Mouse (Mus musculus) myocyte (in vitro differentiated cells): ENCODE measurements around the gene Plcl2.

Experiments used
- CEBPB ChIP-seq: IDR thresholded peaks from 2 replicates; pipeline ENCODE4 v1.6.1; 2011; ENCODE audit warnings: mild to moderate bottlenecking, moderate library complexity; ENCODE audit not compliant: poor library complexity, insufficient read depth, severe bottlenecking
- E2F4 ChIP-seq: IDR thresholded peaks from one replicate; pipeline ENCODE4 v1.6.1; 2011; ENCODE audit warnings: mild to moderate bottlenecking, control low read depth, moderate library complexity; ENCODE audit not compliant: insufficient read depth
- MAX ChIP-seq: IDR thresholded peaks from one replicate; pipeline ENCODE4 v1.6.1; 2011; ENCODE audit warnings: low read depth, mild to moderate bottlenecking, control low read depth
- MYOG ChIP-seq, 3 experiments: IDR thresholded peaks; one replicate each; pipeline ENCODE4 v1.6.1; 2011; ENCODE audit warnings: control low read depth in 2 of 3, low read depth in 2 of 3, mild to moderate bottlenecking in 2 of 3; ENCODE audit not compliant: insufficient read length in 2 of 3, control insufficient read depth in 1 of 3, insufficient read depth in 1 of 3
- POLR2A ChIP-seq: IDR thresholded peaks from one replicate; pipeline ENCODE4 v1.6.1; 2011; ENCODE audit warnings: low read depth, mild to moderate bottlenecking, control low read depth, moderate library complexity; ENCODE audit not compliant: insufficient read length
- POLR2AphosphoS2 ChIP-seq: IDR thresholded peaks from one replicate; pipeline ENCODE4 v1.6.1; 2011; ENCODE audit warnings: low read depth, control low read depth; ENCODE audit not compliant: insufficient read length
- REST ChIP-seq: IDR thresholded peaks from one replicate; pipeline ENCODE4 v1.6.1; 2011; ENCODE audit warnings: mild to moderate bottlenecking, control low read depth, moderate library complexity; ENCODE audit not compliant: insufficient read depth, insufficient read length
- SRF ChIP-seq: IDR thresholded peaks from one replicate; pipeline ENCODE4 v1.6.1; 2011; ENCODE audit warnings: low read depth; ENCODE audit not compliant: control insufficient read depth, insufficient read length
- TCF12 ChIP-seq: IDR thresholded peaks from one replicate; pipeline ENCODE4 v1.6.1; 2011; ENCODE audit warnings: mild to moderate bottlenecking, control low read depth; ENCODE audit not compliant: poor library complexity, insufficient read depth, severe bottlenecking
- USF1 ChIP-seq: IDR thresholded peaks from one replicate; pipeline ENCODE4 v1.6.1; 2011; ENCODE audit warnings: low read depth, mild to moderate bottlenecking, control low read depth, moderate library complexity

GRCm38 (mm10) chr17:50625584-50625983, 116.4 kb downstream of the Plcl2 start:
- no peak for TF ChIP-seq POLR2A
- no peak for TF ChIP-seq MAX
- no peak for TF ChIP-seq TCF12
- TF ChIP-seq CEBPB = no peak
- TF ChIP-seq USF1 = no peak
- no peak for TF ChIP-seq POLR2AphosphoS2
- TF ChIP-seq MYOG (IDR thresholded peaks at IDR 0.05; ENCODE audit: control insufficient read depth in 1 of 3, insufficient read depth in 1 of 3, insufficient read length in 2 of 3, low read depth in 2 of 3) = no peak
- TF ChIP-seq E2F4 = no peak
- no peak for TF ChIP-seq SRF
- TF ChIP-seq REST = no peak
